Mouse (Mus musculus): ENCODE measurements at regions not wholly inside any gene's neighbourhood (a gene's known extent, or its start where the extent isn't known, plus 50 kb on each side); places are given as distances from the start of the nearest gene placed in this dataset.

GRCm38 (mm10) chr1:108439845-108440244 lies 850.0 kb downstream of the Serpinb8 start:
- no peak for TF ChIP-seq CTCF (IDR thresholded peaks at IDR 0.05)
- H3K4me2 ChIP-seq (ENCODE audit: low read depth, low read length, poor library complexity, severe bottlenecking): no peak overlapping the region
- ATAC-seq (ENCODE audit: low FRiP score) (no peak), DNase-seq (ENCODE audit: low spot score) (no peak)
- no peak overlapping the region for H3K9ac ChIP-seq (replicated peaks; ENCODE audit: low read length, poor library complexity, severe bottlenecking)
- H3K4me1 ChIP-seq (ENCODE audit: insufficient read depth, low read length): no peaks in the 10 kb centered on the region
- no peaks in the 10 kb centered on the region for H3K36me3 ChIP-seq (ENCODE audit: insufficient read depth, low read length)
- no peaks in the 10 kb centered on the region for H3K9me3 ChIP-seq (ENCODE audit: low read length)
- H3K27me3 ChIP-seq (ENCODE audit: insufficient read depth, low read length): no peaks in the 10 kb centered on the region
- H3K4me3 ChIP-seq (ENCODE audit: low read depth, low read length): no peak overlapping the region
- H3K27ac ChIP-seq (ENCODE audit: low read depth, low read length): no peak overlapping the region

GRCm38 (mm10) chr1:108452776-108453175 lies 863.0 kb downstream of the Serpinb8 start:
- Histone ChIP-seq H3K27me3 (ENCODE audit: insufficient read depth, low read length) (no peaks in the 10 kb centered on the region), H3K9me3 (ENCODE audit: low read length) (no peaks in the 10 kb centered on the region), H3K9ac (replicated peaks; ENCODE audit: low read length, poor library complexity, severe bottlenecking) (no peak overlapping the region), H3K4me3 (ENCODE audit: low read depth, low read length) (no peak overlapping the region), H3K4me1 (ENCODE audit: insufficient read depth, low read length) (no peaks in the 10 kb centered on the region), H3K27ac (ENCODE audit: low read depth, low read length) (no peak overlapping the region), H3K36me3 (ENCODE audit: insufficient read depth, low read length) (no peaks in the 10 kb centered on the region), H3K4me2 (ENCODE audit: low read depth, low read length, poor library complexity, severe bottlenecking) (no peak overlapping the region)
- TF ChIP-seq CTCF (IDR thresholded peaks at IDR 0.05): no peak
- ATAC-seq (ENCODE audit: low FRiP score) (no peak), DNase-seq (ENCODE audit: low spot score) (peak; percentile 28)

GRCm38 (mm10) chr1:108472031-108472430 lies 882.2 kb downstream of the Serpinb8 start:
- no peak overlapping the region for H3K4me3 ChIP-seq (ENCODE audit: low read depth, low read length)
- H3K9ac ChIP-seq (replicated peaks; ENCODE audit: low read length, poor library complexity, severe bottlenecking): no peak overlapping the region
- no peak overlapping the region for H3K27ac ChIP-seq (ENCODE audit: low read depth, low read length)
- ATAC-seq (ENCODE audit: low FRiP score) (no peak), DNase-seq (ENCODE audit: low spot score) (no peak)
- H3K4me2 ChIP-seq (ENCODE audit: low read depth, low read length, poor library complexity, severe bottlenecking): no peak overlapping the region
- H3K36me3 ChIP-seq (ENCODE audit: insufficient read depth, low read length): no peaks in the 10 kb centered on the region
- no peaks in the 10 kb centered on the region for H3K27me3 ChIP-seq (ENCODE audit: insufficient read depth, low read length)
- 87% methylated on average over 2 of the region's 2 CpGs for WGBS
- TF ChIP-seq CTCF (IDR thresholded peaks at IDR 0.05): no peak
- H3K9me3 ChIP-seq (ENCODE audit: low read length): no peaks in the 10 kb centered on the region
- no peaks in the 10 kb centered on the region for H3K4me1 ChIP-seq (ENCODE audit: insufficient read depth, low read length)

GRCm38 (mm10) chr1:108498854-108499253 lies 909.0 kb downstream of the Serpinb8 start:
- no peaks in the 10 kb centered on the region for H3K27me3 ChIP-seq (ENCODE audit: insufficient read depth, low read length)
- no peak overlapping the region for H3K9ac ChIP-seq (replicated peaks; ENCODE audit: low read length, poor library complexity, severe bottlenecking)
- no peaks in the 10 kb centered on the region for H3K36me3 ChIP-seq (ENCODE audit: insufficient read depth, low read length)
- no peak overlapping the region for H3K27ac ChIP-seq (ENCODE audit: low read depth, low read length)
- TF ChIP-seq CTCF (IDR thresholded peaks at IDR 0.05): no peak
- DNase-seq (ENCODE audit: low spot score) (no peak), ATAC-seq (ENCODE audit: low FRiP score) (no peak)
- no peak overlapping the region for H3K4me3 ChIP-seq (ENCODE audit: low read depth, low read length)
- no peak overlapping the region for H3K4me2 ChIP-seq (ENCODE audit: low read depth, low read length, poor library complexity, severe bottlenecking)
- H3K4me1 ChIP-seq (ENCODE audit: insufficient read depth, low read length): no peaks in the 10 kb centered on the region
- 74% methylated on average over 1 of the region's 1 CpGs for WGBS
- H3K9me3 ChIP-seq (ENCODE audit: low read length): no peaks in the 10 kb centered on the region

- Histone ChIP-seq H3K4me2 (ENCODE audit: low read depth, low read length, poor library complexity, severe bottlenecking) (no peak overlapping the region), H3K9ac (replicated peaks; ENCODE audit: low read length, poor library complexity, severe bottlenecking) (no peak overlapping the region), H3K27ac (ENCODE audit: low read depth, low read length) (no peak overlapping the region), H3K9me3 (ENCODE audit: low read length) (no peaks in the 10 kb centered on the region), H3K27me3 (ENCODE audit: insufficient read depth, low read length) (no peaks in the 10 kb centered on the region), H3K4me1 (ENCODE audit: insufficient read depth, low read length) (no peaks in the 10 kb centered on the region), H3K4me3 (ENCODE audit: low read depth, low read length) (no peak overlapping the region), H3K36me3 (ENCODE audit: insufficient read depth, low read length) (no peaks in the 10 kb centered on the region)
- 76% methylated on average over 2 of the region's 2 CpGs for WGBS
- DNase-seq (ENCODE audit: low spot score): no peak
- ATAC-seq (ENCODE audit: low FRiP score): no peak
- TF ChIP-seq CTCF (IDR thresholded peaks at IDR 0.05): no peak
Observed at GRCm38 (mm10) chr1:108527424-108527823, 937.6 kb downstream of the Serpinb8 start.

- no peaks in the 10 kb centered on the region for H3K9me3 ChIP-seq (ENCODE audit: low read length)
- 67% methylated on average over 11 of the region's 11 CpGs for WGBS
- H3K27me3 ChIP-seq (ENCODE audit: insufficient read depth, low read length): no peaks in the 10 kb centered on the region
- H3K27ac ChIP-seq (ENCODE audit: low read depth, low read length): no peak overlapping the region
- H3K36me3 ChIP-seq (ENCODE audit: insufficient read depth, low read length): no peaks in the 10 kb centered on the region
- H3K9ac ChIP-seq (replicated peaks; ENCODE audit: low read length, poor library complexity, severe bottlenecking): no peak overlapping the region
- no peak overlapping the region for H3K4me3 ChIP-seq (ENCODE audit: low read depth, low read length)
- no peak for TF ChIP-seq CTCF (IDR thresholded peaks at IDR 0.05)
- H3K4me1 ChIP-seq (ENCODE audit: insufficient read depth, low read length): no peaks in the 10 kb centered on the region
- H3K4me2 ChIP-seq (ENCODE audit: low read depth, low read length, poor library complexity, severe bottlenecking): no peak overlapping the region
- ATAC-seq (ENCODE audit: low FRiP score): no peak
- DNase-seq (ENCODE audit: low spot score): no peak
Observed at GRCm38 (mm10) chr1:108538238-108538637, 948.4 kb downstream of the Serpinb8 start.

GRCm38 (mm10) chr1:108548721-108549120 lies 958.9 kb downstream of the Serpinb8 start:
- WGBS: 52% methylated on average over 2 of the region's 2 CpGs
- Histone ChIP-seq H3K27ac (ENCODE audit: low read depth, low read length) (no peak overlapping the region), H3K9me3 (ENCODE audit: low read length) (no peaks in the 10 kb centered on the region), H3K9ac (replicated peaks; ENCODE audit: low read length, poor library complexity, severe bottlenecking) (no peak overlapping the region), H3K36me3 (ENCODE audit: insufficient read depth, low read length) (no peaks in the 10 kb centered on the region), H3K4me1 (ENCODE audit: insufficient read depth, low read length) (no peaks in the 10 kb centered on the region), H3K27me3 (ENCODE audit: insufficient read depth, low read length) (no peaks in the 10 kb centered on the region), H3K4me2 (ENCODE audit: low read depth, low read length, poor library complexity, severe bottlenecking) (no peak overlapping the region), H3K4me3 (ENCODE audit: low read depth, low read length) (no peak overlapping the region)
- no peak for DNase-seq (ENCODE audit: low spot score)
- TF ChIP-seq CTCF (IDR thresholded peaks at IDR 0.05): no peak
- ATAC-seq (ENCODE audit: low FRiP score): no peak
